Mouse (Mus musculus) bone marrow, adult 2 months (tissue): ENCODE results near the gene Nr3c2.

Source experiments
- CTCF ChIP-seq: fragments of 200-500 bp; IDR thresholded peaks from 2 replicates; pipeline ENCODE4 v1.5.1; 2011; ENCODE audit warnings: low read length, control low read depth; ENCODE audit not compliant: control insufficient read depth, insufficient read depth
- POLR2A ChIP-seq: fragments of 200-500 bp; IDR thresholded peaks from 2 replicates; pipeline ENCODE4 v1.6.1; 2011; ENCODE audit warnings: low read depth, mild to moderate bottlenecking, control low read depth, low read length, borderline replicate concordance; ENCODE audit not compliant: control insufficient read depth

GRCm38 (mm10) chr8:77276827-77277226, 377.6 kb downstream of the Nr3c2 start:
- TF ChIP-seq POLR2A: no peak
- no peak for TF ChIP-seq CTCF
